Mouse (Mus musculus) ES-CJ7 (cell line): ENCODE measurements around the gene Fmn2.

Source experiments
- DNase-seq: peaks from one replicate; pipeline ENCODE4 v3.0.0; 2011; ENCODE audit warnings: low read depth, low spot score

The Fmn2 gene

DNA sequence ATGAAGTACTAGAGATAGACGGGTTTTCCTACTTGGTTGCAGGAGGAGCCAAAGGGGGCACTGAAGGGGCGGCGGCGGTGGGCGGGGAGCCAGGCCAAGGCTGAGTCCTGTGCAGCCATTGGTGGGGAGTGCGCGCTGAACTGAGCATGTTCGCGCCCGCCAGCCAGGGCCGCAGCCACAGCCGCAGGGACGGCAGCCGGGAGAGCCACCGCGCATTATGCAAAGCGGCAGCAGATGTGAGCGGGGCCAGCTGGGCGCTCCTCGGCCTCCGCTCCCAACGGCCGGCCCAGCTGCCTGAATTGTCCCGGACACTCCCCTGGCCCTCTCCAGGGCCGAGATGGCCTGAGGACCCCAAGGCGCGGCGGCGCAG, at the start of gene Fmn2:
TSS of gene Fmn2 (plus strand) at position 165 of the 370 bp plus-strand sequence.
- DNase-seq = peak; percentile 90

DNA sequence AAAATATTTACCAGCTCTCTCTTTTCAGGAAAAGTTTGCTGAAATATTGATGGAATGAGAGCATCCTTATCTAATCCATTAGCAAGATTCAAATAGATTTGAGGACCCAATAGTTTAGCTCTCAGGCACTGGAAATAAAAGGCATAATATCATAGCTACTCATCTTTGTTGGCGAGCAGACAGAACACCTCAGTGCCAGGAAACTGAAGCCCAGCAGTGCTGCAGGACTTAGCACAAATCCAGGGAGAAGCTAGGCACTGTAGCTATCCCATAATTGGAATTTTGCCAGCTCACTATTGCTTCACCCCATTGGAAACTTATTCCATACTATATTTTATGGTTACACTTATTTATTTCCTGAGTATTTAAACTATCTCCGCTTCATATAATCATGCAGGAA, 46.5 kb upstream of the Fmn2 start:
- DNase-seq = no peak

DNA sequence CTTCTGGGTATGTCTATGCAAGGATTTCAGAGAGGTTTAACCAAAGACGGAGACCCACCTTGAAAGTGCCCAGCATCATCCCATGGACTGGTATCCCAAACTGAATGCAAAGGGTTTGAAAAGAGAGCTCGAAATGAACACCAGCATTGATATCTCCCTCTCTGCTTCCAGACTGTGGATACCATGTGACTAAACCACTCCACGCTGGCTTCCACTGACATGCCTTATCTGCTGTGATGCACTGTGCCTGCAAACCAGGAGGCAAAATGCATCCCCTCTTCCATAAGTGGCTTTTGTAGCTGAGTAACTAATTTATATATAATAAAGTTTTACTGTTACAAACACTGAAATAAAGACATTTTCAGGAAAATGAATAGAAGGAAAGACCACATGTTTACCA, 36.2 kb upstream of the Fmn2 start:
- no peak for DNase-seq

DNA sequence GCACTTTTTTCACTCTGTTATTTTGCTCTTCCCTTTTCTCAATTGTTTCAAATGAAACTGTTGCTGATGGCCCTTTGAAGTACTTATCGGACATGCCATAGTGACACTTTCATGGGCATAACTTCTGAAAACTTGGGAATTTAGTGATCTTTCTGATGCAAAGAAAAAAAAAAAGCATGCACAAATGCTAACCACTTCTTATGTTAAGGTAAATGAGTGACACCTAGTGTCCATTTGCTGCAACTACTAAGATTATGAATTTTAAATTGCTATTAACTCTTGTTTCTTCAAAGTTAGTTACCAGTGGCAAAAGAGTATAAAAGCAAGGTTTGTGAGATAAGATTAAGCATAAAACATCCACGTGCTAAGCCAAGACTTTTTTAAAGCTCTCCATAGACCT, 35.4 kb upstream of the Fmn2 start:
- DNase-seq = peak; percentile 47

DNA sequence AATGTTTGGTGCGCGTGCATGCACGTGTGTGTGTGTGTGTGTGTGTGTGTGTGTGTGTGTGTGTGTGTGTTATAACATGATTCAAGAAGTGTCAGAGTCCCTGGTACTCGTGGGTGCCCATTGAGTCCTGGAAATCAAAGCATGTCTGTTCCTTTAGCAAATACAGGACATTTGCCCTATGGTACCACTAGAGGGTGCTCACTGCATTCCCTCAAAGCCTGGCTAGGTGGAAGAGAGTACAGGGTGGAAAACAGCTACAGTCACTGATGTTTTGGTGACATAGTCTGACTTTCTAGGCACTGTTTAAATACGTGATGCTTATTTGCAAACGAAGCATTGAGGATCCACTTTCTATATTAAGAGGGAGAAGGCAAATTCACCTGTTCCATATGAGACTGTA, 31.9 kb upstream of the Fmn2 start:
- peak; percentile 85 for DNase-seq

DNA sequence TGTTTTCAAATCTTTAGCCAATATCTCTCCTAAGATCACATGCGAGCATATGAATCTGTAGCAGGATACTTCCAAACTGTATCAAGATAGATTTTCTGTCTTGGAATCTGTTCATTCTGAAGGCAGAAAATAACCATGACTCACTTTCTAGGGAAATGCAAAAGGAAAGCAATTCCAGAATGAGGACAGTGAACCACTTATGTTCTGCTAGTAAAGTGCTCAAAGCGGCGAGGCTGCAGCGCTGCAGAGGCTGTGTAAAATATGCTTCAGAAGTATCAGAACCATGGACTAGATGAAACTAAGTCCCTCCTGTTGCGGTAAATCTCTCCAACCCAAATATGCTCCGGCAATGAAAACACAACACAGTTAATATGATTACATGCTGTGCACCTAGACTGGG, 19.1 kb upstream of the Fmn2 start:
- no peak for DNase-seq

DNA sequence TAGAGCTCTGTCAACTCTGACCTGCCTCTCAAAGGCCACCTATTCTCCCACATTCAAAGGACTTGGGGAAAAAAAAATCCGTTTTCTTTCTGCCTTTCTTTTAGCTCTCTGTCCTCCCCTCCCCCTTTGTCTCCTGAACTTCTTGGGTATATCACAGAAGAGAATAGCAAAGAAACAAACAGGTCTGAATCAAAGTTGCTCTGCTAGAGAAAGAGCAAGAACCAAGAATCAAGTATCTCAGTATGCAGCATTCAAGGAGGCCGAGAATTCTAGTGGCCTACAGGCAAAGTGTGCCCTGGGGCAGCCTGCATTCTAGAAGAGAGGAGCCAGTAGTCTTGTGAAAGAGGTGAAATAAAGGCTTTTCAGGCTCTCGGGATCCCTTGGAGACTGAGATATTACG, 1.6 kb upstream of the Fmn2 start:
- DNase-seq = no peak

DNA sequence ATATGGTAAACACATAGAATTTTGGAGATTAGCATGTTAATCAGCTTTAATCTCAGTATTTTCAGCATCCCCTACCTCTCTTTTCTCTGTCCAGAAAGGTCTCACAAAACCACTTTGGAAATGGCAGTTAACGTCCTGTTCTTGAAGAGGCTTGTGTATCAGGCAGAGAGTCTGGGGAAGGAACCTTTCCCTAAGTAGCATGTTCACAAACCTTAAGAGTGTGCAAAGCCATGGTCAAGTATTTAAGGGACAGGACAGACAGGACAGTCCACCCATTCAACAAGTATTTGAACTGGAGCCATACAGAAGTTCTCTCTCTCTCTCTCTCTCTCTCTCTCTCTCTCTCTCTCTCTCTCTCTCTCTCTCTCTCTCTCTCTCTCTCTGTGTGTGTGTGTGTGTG, 614 bp upstream of the Fmn2 start:
- DNase-seq = no peak

DNA sequence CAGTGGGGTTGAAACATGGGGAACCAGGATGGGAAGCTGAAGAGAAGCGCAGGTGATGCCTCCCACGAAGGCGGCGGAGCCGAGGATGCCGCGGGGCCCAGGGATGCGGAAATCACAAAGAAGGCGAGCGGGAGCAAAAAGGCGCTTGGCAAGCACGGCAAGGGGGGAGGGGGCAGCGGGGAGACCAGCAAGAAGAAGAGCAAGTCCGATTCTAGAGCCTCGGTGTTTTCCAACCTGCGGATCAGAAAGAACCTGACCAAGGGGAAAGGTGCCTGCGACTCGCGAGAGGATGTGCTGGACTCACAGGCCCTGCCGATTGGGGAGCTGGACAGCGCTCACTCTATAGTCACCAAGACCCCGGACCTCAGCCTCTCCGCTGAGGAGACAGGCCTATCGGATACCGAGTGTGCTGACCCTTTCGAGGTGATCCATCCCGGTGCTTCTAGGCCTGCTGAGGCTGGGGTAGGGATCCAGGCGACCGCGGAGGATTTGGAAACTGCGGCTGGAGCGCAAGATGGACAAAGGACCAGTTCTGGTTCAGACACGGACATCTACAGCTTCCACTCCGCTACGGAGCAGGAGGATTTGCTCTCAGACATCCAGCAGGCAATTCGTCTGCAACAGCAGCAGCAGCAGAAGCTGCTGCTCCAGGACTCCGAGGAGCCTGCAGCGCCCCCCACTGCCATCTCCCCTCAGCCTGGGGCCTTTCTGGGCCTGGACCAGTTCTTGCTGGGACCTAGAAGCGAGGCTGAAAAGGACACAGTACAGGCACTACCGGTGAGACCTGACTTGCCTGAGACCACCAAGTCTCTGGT, 613 bp downstream of the Fmn2 start:
- peak; percentile 52 for DNase-seq

DNA sequence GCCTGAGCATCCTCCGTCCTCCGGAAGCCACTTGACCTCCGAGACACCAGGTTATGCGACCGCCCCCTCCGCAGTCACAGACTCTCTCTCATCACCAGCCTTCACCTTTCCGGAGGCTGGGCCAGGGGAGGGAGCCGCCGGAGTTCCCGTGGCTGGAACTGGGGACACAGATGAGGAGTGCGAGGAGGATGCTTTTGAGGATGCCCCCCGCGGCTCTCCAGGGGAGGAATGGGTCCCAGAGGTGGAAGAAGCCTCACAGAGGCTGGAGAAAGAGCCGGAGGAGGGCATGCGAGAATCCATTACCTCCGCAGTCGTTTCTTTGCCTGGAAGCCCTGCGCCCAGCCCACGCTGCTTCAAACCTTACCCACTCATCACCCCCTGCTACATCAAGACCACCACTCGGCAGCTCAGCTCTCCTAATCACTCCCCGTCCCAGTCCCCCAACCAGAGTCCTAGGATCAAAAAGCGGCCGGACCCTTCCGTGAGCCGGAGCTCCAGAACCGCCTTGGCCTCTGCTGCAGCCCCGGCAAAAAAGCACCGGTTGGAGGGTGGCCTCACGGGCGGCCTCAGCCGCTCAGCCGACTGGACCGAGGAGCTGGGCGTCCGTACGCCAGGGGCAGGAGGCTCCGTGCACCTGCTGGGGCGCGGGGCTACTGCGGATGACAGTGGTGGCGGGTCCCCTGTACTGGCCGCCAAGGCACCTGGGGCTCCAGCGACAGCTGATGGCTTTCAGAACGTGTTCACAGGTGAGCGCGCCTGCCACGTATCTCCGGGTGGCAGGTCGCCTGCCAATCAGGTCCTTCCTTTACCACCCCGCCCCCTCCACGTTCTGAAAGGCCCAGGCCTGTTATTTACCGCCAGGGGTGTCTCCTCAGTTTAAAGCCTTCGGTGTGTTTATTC, 1.5 kb downstream of the Fmn2 start:
- DNase-seq = peak; percentile 72

DNA sequence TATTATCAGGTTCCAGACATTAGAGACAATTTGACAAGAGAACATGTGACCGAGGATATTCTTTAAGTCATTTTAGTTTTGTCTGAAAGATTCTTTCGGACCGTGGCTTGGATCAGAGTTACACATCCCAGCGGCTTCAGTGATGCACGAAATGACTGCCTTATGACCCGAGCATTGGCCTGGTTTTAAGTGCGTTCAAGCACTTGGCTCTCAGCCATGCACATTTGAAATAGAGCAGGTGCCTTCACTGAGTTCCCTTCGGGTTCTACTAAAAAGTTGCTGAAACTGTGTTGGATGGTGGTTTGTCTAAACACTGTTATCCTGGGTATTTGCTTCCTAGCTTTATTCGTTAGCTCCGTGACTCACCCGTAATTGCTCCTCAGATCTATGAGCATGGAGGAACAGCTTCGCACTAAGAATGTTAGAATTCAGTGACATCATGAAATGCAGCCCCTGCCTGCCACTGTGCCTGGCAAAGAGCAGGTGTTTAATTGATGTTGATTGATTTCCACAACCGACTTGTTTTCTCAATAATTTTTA, 7.0 kb downstream of the Fmn2 start:
- no peak for DNase-seq

DNA sequence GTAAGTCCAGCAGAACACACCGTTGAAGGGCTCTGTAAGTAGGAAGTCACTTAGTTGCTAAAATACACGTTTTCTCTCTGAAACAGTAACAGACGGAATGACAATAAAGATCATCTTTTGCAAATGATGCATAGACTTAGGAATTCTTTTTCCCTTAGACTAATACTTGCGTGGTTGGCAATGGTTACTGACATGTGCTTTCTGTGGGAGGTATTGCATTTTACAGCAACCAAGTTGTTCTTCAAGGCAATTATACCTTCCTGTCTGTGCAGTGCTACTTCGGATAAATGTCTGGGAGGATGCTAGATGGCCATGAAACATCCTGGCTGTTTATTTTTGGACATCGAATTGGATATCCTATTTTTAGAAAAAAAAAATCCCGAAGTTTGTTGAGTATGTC, 11.8 kb downstream of the Fmn2 start:
- no peak for DNase-seq

DNA sequence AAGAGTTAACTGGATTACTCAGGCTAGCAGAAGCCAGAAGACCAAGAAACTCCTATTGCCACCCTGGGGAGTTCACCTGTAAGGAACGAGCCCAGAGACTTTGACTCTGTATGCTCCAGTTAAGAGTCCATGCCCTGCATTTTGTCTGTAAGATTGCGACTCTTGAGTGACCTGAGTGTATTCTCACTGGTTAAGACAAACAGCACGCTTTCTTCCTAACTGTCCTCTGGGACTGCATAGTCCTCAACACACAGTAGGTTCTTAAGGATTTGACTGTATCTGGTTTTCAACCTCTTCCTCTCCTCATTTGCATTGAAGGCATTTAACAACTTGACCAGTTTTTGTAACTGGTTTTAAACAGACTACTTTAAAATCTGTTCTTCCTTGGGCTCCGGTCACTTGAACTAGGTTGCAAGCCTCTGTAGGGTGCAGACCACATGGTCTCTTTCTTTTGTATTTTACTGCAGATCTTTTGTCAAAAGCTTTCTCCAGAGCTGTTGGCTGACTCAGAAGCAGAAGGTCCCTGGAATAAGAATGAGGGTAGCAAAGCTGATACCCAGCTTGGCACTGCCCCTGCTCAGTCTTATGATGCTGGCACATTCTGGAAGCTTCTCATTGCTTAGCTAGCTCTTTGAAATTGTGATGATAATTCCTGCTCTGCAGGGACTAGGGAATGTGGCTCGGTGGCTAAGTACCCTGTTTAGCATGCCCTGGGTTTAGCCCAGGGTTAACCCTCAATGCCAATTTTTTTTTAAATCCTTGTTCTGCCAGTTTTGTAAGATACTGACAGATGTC, 20.5 kb downstream of the Fmn2 start:
- DNase-seq = no peak

DNA sequence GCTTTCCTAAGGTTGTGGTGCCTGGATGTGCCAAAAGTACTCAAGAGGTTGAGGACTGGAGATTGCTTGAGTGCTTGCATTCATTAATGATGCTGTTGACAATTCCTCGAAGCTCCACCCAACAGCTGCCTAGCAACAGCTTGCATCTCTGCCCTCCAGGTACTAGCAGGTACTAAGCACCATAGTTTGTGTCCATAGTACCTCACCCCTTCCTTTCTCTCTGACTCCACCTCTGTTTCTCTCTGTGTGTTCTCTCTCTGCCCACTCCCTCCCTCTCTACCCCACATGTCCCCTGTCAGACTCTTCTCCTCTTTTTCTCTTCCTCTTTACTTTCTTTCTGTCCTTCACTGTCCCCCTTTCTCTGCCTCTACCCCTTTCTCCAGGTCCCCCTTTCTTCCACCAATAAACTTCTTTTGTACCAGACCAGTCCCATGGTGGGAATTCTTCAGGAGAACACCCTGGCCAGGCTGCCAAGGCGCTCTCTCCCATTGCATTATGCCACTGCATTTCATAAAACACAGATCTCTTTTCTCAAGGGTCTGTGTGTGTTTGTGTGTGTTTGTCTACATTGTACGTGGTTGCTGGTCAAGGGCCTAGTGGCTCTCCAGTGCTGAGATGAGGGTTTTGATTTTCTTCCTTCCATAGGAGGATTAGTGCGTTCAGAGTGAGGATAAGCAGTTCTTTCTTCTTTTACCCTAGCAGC, 21.3 kb downstream of the Fmn2 start:
- peak; percentile 28 for DNase-seq

DNA sequence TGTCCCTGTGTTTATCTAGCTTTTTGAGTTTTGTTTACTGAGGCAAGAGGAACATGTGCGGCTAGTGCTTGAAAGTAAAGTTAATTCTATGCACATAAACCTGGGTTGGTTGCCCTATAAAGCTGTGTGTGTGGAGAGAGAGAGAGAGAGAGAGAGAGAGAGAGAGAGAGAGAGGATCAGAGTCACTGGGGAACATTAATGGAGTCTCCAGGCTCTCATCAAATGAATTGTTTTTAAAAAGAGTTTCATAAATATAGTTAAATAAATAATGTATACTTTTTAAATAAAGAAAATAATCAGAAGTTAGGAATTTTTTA, 21.8 kb downstream of the Fmn2 start:
- no peak for DNase-seq

DNA sequence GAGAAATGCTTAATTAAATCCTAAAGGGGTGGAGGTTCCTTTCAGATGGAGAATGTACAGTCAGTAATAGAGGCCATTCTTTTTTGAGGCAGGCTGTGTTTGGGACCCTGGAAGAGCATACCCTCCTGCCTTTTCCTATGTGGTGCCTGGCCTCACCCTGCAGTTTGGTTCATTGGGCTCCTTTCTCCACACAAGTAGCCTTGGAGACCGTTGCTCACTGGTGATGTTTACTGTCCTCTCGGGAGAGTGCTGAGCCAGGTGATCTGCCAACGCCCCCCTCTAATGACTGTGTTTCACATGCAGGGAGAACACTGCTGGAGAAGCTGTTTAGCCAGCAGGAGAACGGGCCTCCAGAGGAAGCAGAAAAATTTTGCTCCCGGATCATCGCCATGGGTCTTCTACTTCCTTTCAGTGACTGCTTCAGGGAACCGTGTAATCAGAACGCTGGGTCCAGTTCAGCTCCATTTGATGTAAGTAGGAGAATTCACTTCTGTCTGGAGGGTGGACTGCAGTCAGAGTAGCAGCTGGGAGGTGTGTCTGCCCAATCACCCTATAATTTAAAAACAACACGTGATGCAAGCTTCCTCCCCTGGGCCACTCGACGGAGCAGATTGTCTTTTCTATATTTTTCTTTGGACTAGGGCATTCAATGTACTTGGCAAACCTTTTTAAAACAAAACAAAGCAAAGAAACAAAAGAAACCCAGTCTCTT, 35.3 kb downstream of the Fmn2 start:
- DNase-seq = no peak

DNA sequence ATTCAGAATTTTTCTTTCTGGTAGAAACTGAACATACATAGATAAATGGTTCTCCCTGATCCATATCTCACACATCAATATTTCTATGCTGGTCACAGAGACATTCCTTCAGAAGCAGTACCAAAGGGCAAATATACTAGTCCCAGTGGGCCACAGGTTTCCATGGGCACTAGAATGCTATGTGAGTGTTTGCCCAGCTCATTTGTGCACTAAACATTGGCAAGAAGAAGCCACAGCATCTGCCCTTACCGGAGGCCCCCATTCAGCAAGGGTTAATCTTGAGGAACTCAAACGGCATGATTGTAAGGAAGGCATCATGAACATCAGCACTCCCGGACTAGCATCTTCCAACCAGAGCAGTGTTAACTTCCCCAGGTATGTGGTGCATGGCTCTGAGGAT, 35.9 kb downstream of the Fmn2 start:
- DNase-seq = no peak

DNA sequence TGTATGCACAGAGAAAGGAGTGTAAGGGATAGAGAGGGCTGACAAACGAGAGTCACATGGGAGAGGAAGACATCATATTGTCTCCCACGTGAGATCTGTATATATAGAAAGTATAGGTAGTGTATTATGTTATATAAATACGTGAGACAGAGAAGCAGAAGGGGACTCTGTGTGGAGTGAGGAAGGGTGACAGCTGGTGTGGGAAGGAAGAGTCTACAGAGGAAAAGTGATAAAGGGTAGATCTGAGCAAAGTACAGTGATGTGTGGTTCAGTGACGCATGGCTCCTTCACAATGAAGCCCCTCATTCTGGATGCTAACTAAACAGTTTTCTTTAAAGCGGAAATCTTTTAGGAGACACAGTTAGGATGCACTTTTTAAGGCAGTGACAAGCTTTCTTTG, 46.7 kb downstream of the Fmn2 start:
- DNase-seq = no peak

DNA sequence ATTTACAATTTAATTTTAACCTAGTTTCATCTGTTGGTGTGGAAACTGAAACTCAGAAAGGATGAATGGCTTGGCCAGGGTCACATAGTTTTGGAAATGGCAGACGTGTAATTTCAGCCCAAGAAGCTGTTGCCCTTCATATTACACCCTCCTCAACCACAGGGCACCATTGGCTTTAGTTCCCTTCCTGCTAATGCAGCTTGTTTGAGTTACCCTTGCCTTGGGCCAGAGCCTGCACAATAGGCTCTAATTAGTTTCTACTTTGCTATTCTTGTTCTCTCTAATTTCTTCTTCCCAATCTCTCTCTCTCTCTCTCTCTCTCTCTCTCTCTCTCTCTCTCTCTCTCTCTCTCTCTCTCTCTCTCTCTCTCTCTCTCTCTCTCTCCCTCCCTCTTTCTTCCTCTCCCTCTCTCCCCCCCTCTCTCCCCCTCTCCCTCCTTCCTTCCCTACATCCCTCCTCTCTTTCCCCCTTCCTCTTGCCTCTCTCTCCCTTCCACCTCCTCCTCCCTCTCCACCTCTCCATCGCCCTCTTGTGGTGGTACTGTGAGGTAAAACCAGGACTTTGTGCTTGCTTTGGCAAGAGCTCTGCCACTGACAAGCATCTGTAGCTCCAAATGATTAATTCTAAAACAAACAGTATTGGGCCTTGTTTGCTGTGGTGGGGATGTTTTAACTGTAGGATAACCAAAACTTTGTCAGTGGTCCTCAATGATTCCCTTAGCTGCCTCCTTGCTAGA, 51.8 kb downstream of the Fmn2 start:
- DNase-seq = peak; percentile 70

DNA sequence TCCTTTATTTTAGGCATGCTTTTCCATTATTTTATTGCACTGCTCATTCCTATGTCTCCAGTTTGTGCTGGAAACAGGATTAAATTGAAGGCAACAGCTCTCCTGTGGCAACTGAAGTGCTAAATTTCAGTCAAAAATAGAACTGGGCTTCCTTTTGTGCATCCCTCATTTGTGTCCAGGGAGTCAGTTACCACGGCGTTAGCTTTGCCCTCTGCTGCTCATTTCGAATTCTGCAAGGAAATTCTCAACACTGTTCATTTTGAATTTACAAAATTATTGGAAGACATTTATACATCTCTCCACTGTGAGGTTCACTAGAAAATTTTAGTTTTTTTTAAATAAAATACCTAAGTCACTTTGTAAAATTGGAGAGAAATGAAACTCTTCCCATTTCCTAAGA, 53.8 kb downstream of the Fmn2 start:
- no peak for DNase-seq
